Mouse (Mus musculus): ENCODE measurements at regions not wholly inside any gene's neighbourhood (a gene's known extent, or its start where the extent isn't known, plus 50 kb on each side); places are given as distances from the start of the nearest gene placed in this dataset.
A peak's percentile ranks its signal among the peaks of the same experiment; 100 is the strongest.

- no peak for DNase-seq (ENCODE audit: low spot score)
Observed at GRCm38 (mm10) chr6:49989585-49990521, 120.2 kb upstream of the Mpp6 start.

- no peak for DNase-seq (ENCODE audit: low spot score)
Observed at GRCm38 (mm10) chr6:49990522-49990858, 119.6 kb upstream of the Mpp6 start.

GRCm38 (mm10) chr6:49999365-49999764 is 110.7 kb upstream of the Mpp6 start:
- no peak for DNase-seq (ENCODE audit: low spot score)

GRCm38 (mm10) chr6:50008074-50008473 is 102.0 kb upstream of the Mpp6 start:
- peak; percentile 20 for DNase-seq (ENCODE audit: low spot score)

GRCm38 (mm10) chr6:50008869-50009268 is 101.2 kb upstream of the Mpp6 start:
- DNase-seq (ENCODE audit: low spot score): no peak

GRCm38 (mm10) chr6:50009339-50009738 is 100.7 kb upstream of the Mpp6 start:
- peak; percentile 90 for DNase-seq (ENCODE audit: low spot score)

- no peak for DNase-seq (ENCODE audit: low spot score)
Observed at GRCm38 (mm10) chr6:50009856-50010255, 100.2 kb upstream of the Mpp6 start.

GRCm38 (mm10) chr6:50011071-50011470 is 99.0 kb upstream of the Mpp6 start:
- DNase-seq (ENCODE audit: low spot score): peak; percentile 37

GRCm38 (mm10) chr6:50011746-50012453 is 98.1 kb upstream of the Mpp6 start:
- DNase-seq (ENCODE audit: low spot score): no peak

- no peak for DNase-seq (ENCODE audit: low spot score)
Observed at GRCm38 (mm10) chr6:50013067-50013466, 97.0 kb upstream of the Mpp6 start.

GRCm38 (mm10) chr6:50013842-50014241 is 96.2 kb upstream of the Mpp6 start:
- DNase-seq (ENCODE audit: low spot score): no peak

- DNase-seq (ENCODE audit: low spot score): no peak
Observed at GRCm38 (mm10) chr6:50027981-50028380, 82.1 kb upstream of the Mpp6 start.

GRCm38 (mm10) chr6:50029895-50030515 is 80.0 kb upstream of the Mpp6 start:
- DNase-seq (ENCODE audit: low spot score): no peak

GRCm38 (mm10) chr6:50031356-50031755 is 78.7 kb upstream of the Mpp6 start:
- DNase-seq (ENCODE audit: low spot score): no peak

GRCm38 (mm10) chr6:50032894-50033595 is 77.0 kb upstream of the Mpp6 start:
- DNase-seq (ENCODE audit: low spot score): no peak

GRCm38 (mm10) chr6:50037614-50038013 is 72.4 kb upstream of the Mpp6 start:
- peak; percentile 7 for DNase-seq (ENCODE audit: low spot score)

GRCm38 (mm10) chr6:50038369-50038768 is 71.7 kb upstream of the Mpp6 start:
- DNase-seq (ENCODE audit: low spot score): no peak

- no peak for DNase-seq (ENCODE audit: low spot score)
Observed at GRCm38 (mm10) chr6:50041044-50041443, 69.0 kb upstream of the Mpp6 start.

GRCm38 (mm10) chr6:50042127-50042526 is 67.9 kb upstream of the Mpp6 start:
- DNase-seq (ENCODE audit: low spot score): no peak

- DNase-seq (ENCODE audit: low spot score): no peak
Observed at GRCm38 (mm10) chr6:50044165-50044564, 65.9 kb upstream of the Mpp6 start.

GRCm38 (mm10) chr6:50046721-50047120 is 63.3 kb upstream of the Mpp6 start:
- no peak for DNase-seq (ENCODE audit: low spot score)

GRCm38 (mm10) chr6:50052416-50052815 is 57.6 kb upstream of the Mpp6 start:
- DNase-seq (ENCODE audit: low spot score): no peak

Data from thymus, postnatal 0 days (tissue).